Mouse (Mus musculus) MEL (cell line): ENCODE data around the gene Fam136a.

Experiments used
- CTCF ChIP-seq, 3 experiments: IDR thresholded peaks in 2 of 3; conservative IDR thresholded peaks in 1 of 3; 2 replicates each; pipeline ENCODE4 v1.5.1; 2011 to 2012; ENCODE audit warnings: low read length in 3 of 3, low read depth in 2 of 3, mild to moderate bottlenecking in 2 of 3, improper control_type of control experiment in 1 of 3, inconsistent platforms in 1 of 3, mixed read lengths in 1 of 3, moderate library complexity in 1 of 3; ENCODE audit not compliant: control insufficient read depth in 1 of 3, insufficient read depth in 1 of 3, poor library complexity in 1 of 3, severe bottlenecking in 1 of 3
- EP300 ChIP-seq, 2 experiments: IDR thresholded peaks; 2 replicates each; pipeline ENCODE4 v1.6.1; 2011; ENCODE audit warnings: improper control_type of control experiment in 2 of 2, low read length in 2 of 2, low read depth in 1 of 2, mild to moderate bottlenecking in 1 of 2
- GATA1 ChIP-seq: IDR thresholded peaks from 2 replicates; pipeline ENCODE4 v1.6.1; 2011; ENCODE audit warnings: low read depth, low read length, improper control_type of control experiment
- HCFC1 ChIP-seq: IDR thresholded peaks from 2 replicates; pipeline ENCODE4 v1.6.1; 2012; ENCODE audit warnings: low read depth, mild to moderate bottlenecking, inconsistent platforms, low read length, improper control_type of control experiment, moderate library complexity
- MAFK ChIP-seq: IDR thresholded peaks from 2 replicates; pipeline ENCODE4 v1.6.1; 2011; ENCODE audit warnings: low read depth, mild to moderate bottlenecking, low read length, improper control_type of control experiment, borderline replicate concordance
- NRF1 ChIP-seq: IDR thresholded peaks from 2 replicates; pipeline ENCODE4 v1.6.1; 2014; ENCODE audit warnings: low read depth, mild to moderate bottlenecking, inconsistent platforms, low read length, improper control_type of control experiment, moderate library complexity; ENCODE audit not compliant: poor library complexity, insufficient read depth, severe bottlenecking
- POLR2A ChIP-seq, 2 experiments: IDR thresholded peaks; 2 replicates each; pipeline ENCODE4 v1.6.1; 2011 to 2012; ENCODE audit warnings: low read length in 2 of 2, mild to moderate bottlenecking in 2 of 2, control low read depth in 1 of 2, improper control_type of control experiment in 1 of 2, low read depth in 1 of 2, moderate library complexity in 1 of 2; ENCODE audit not compliant: control insufficient read depth in 1 of 2, insufficient read depth in 1 of 2, poor library complexity in 1 of 2
- TAL1 ChIP-seq: IDR thresholded peaks from 2 replicates; pipeline ENCODE4 v1.6.1; 2012; ENCODE audit warnings: mild to moderate bottlenecking, inconsistent platforms, low read length, moderate library complexity, mixed read lengths
- TBP ChIP-seq: IDR thresholded peaks from 2 replicates; pipeline ENCODE4 v1.8.0; 2011; ENCODE audit warnings: low read depth, low read length, improper control_type of control experiment
- ZC3H11A ChIP-seq: IDR thresholded peaks from 2 replicates; pipeline ENCODE4 v1.6.1; 2012; ENCODE audit warnings: low read depth, mild to moderate bottlenecking, inconsistent platforms, low read length, improper control_type of control experiment
- ZNF384 ChIP-seq: IDR thresholded peaks from 2 replicates; pipeline ENCODE4 v1.6.1; 2012; ENCODE audit warnings: low read depth, mild to moderate bottlenecking, inconsistent platforms, low read length, improper control_type of control experiment

- TF ChIP-seq TAL1 (no peak), ZNF384 (no peak), GATA1 (no peak), POLR2A (IDR thresholded peaks at IDR 0.05; ENCODE audit: control insufficient read depth in 1 of 2, insufficient read depth in 1 of 2, low read depth in 1 of 2, low read length in 2 of 2, poor library complexity in 1 of 2) (no peak), ZC3H11A (no peak), HCFC1 (no peak), EP300 (IDR thresholded peaks at IDR 0.05; ENCODE audit: low read depth in 1 of 2, low read length in 2 of 2) (no peak), CTCF (IDR thresholded peaks at IDR 0.05 in 2 of 3, conservative IDR thresholded peaks at IDR 0.05 in 1 of 3; ENCODE audit: control insufficient read depth in 1 of 3, insufficient read depth in 1 of 3, low read depth in 2 of 3, low read length in 3 of 3, poor library complexity in 1 of 3, severe bottlenecking in 1 of 3) (no peak), MAFK (no peak), TBP (no peak), NRF1 (no peak)
Observed at GRCm38 (mm10) chr6:86394078-86394720, 28.8 kb downstream of the Fam136a start.
